Mouse (Mus musculus): ENCODE measurements at regions not wholly inside any gene's neighbourhood (a gene's known extent, or its start where the extent isn't known, plus 50 kb on each side); places are given as distances from the start of the nearest gene placed in this dataset.

- WGBS, result 60% methylated on average over 3 of the region's 3 CpGs
- no peaks in the 10 kb centered on the region for H3K4me1 ChIP-seq (ENCODE audit: control insufficient read depth, insufficient read depth, low read length)
- no peak for TF ChIP-seq CTCF (IDR thresholded peaks at IDR 0.05; ENCODE audit: insufficient read depth, low read length)
- DNase-seq, result no peak
- no peak overlapping the region for H3K4me3 ChIP-seq (replicated peaks; ENCODE audit: extremely low read depth, low read depth, low read length)
Measured at GRCm38 (mm10) chr12:69101965-69102364, 57.0 kb downstream of the Rps29 start.

- DNase-seq, result no peak
- no peak overlapping the region for H3K4me3 ChIP-seq (replicated peaks; ENCODE audit: extremely low read depth, low read depth, low read length)
Measured at GRCm38 (mm10) chr12:69094856-69095255, 64.1 kb downstream of the Rps29 start.

GRCm38 (mm10) chr12:69093073-69093797 is 65.8 kb downstream of the Rps29 start:
- DNase-seq, result no peak
- Histone ChIP-seq H3K4me3 (replicated peaks; ENCODE audit: extremely low read depth, low read depth, low read length) (no peak overlapping the region), H3K4me1 (ENCODE audit: control insufficient read depth, insufficient read depth, low read length) (no peaks in the 10 kb centered on the region)
- 59% methylated on average over 13 of the region's 13 CpGs for WGBS
- TF ChIP-seq CTCF (IDR thresholded peaks at IDR 0.05; ENCODE audit: insufficient read depth, low read length), result no peak
- no peak for TF ChIP-seq POLR2A (IDR thresholded peaks at IDR 0.05; ENCODE audit: borderline replicate concordance, extremely low read depth, low read depth, low read length)

More at GRCm38 (mm10) chr12:69094856-69095255, 64.1 kb downstream of the Rps29 start:
- 84% methylated on average over 8 of the region's 8 CpGs for WGBS
- TF ChIP-seq CTCF (IDR thresholded peaks at IDR 0.05; ENCODE audit: insufficient read depth, low read length) (no peak), POLR2A (IDR thresholded peaks at IDR 0.05; ENCODE audit: borderline replicate concordance, extremely low read depth, low read depth, low read length) (no peak)
- H3K4me1 ChIP-seq (ENCODE audit: control insufficient read depth, insufficient read depth, low read length), result no peaks in the 10 kb centered on the region

GRCm38 (mm10) chr12:69087928-69088609 is 70.9 kb downstream of the Rps29 start:
- DNase-seq, result no peak
- whole genome bisulfite sequencing, result 60% methylated on average over 9 of the region's 9 CpGs
- TF ChIP-seq POLR2A (IDR thresholded peaks at IDR 0.05; ENCODE audit: borderline replicate concordance, extremely low read depth, low read depth, low read length) (no peak), CTCF (IDR thresholded peaks at IDR 0.05; ENCODE audit: insufficient read depth, low read length) (peak; percentile 22; the same call in 1 of the 2 replicates)
- H3K4me1 ChIP-seq (ENCODE audit: control insufficient read depth, insufficient read depth, low read length), result no peaks in the 10 kb centered on the region
- H3K4me3 ChIP-seq (replicated peaks; ENCODE audit: extremely low read depth, low read depth, low read length), result no peak overlapping the region

- WGBS, result 38% methylated on average over 19 of the region's 19 CpGs
- TF ChIP-seq CTCF (IDR thresholded peaks at IDR 0.05; ENCODE audit: insufficient read depth, low read length) (no peak), POLR2A (IDR thresholded peaks at IDR 0.05; ENCODE audit: borderline replicate concordance, extremely low read depth, low read depth, low read length) (no peak)
- no peak for DNase-seq
- no peak overlapping the region for H3K4me3 ChIP-seq (replicated peaks; ENCODE audit: extremely low read depth, low read depth, low read length)
- H3K4me1 ChIP-seq (ENCODE audit: control insufficient read depth, insufficient read depth, low read length), result no peaks in the 10 kb centered on the region
Measured at GRCm38 (mm10) chr12:69085522-69086179, 73.3 kb downstream of the Rps29 start.

- WGBS, result 69% methylated on average over 5 of the region's 5 CpGs
- DNase-seq, result no peak
- no peak for TF ChIP-seq CTCF (IDR thresholded peaks at IDR 0.05; ENCODE audit: insufficient read depth, low read length)
- TF ChIP-seq POLR2A (IDR thresholded peaks at IDR 0.05; ENCODE audit: borderline replicate concordance, extremely low read depth, low read depth, low read length), result no peak
Measured at GRCm38 (mm10) chr12:69084656-69085055, 74.3 kb downstream of the Rps29 start.

GRCm38 (mm10) chr12:69082051-69082450 is 76.9 kb downstream of the Rps29 start:
- TF ChIP-seq POLR2A (IDR thresholded peaks at IDR 0.05; ENCODE audit: borderline replicate concordance, extremely low read depth, low read depth, low read length) (no peak), CTCF (IDR thresholded peaks at IDR 0.05; ENCODE audit: insufficient read depth, low read length) (no peak)
- Histone ChIP-seq H3K4me1 (ENCODE audit: control insufficient read depth, insufficient read depth, low read length) (no peaks in the 10 kb centered on the region), H3K4me3 (replicated peaks; ENCODE audit: extremely low read depth, low read depth, low read length) (no peak overlapping the region)
- 30% methylated on average over 6 of the region's 6 CpGs for WGBS
- DNase-seq, result no peak

More at GRCm38 (mm10) chr12:69084656-69085055, 74.3 kb downstream of the Rps29 start:
- Histone ChIP-seq H3K4me1 (ENCODE audit: control insufficient read depth, insufficient read depth, low read length) (no peaks in the 10 kb centered on the region), H3K4me3 (replicated peaks; ENCODE audit: extremely low read depth, low read depth, low read length) (no peak overlapping the region)

GRCm38 (mm10) chr12:69039553-69039952 is 119.4 kb downstream of the Rps29 start:
- WGBS, result 59% methylated on average over 4 of the region's 4 CpGs
- H3K4me1 ChIP-seq (ENCODE audit: control insufficient read depth, insufficient read depth, low read length), result no peaks in the 10 kb centered on the region
- H3K4me3 ChIP-seq (replicated peaks; ENCODE audit: extremely low read depth, low read depth, low read length), result no peak overlapping the region
- no peak for DNase-seq
- no peak for TF ChIP-seq POLR2A (IDR thresholded peaks at IDR 0.05; ENCODE audit: borderline replicate concordance, extremely low read depth, low read depth, low read length)
- no peak for TF ChIP-seq CTCF (IDR thresholded peaks at IDR 0.05; ENCODE audit: insufficient read depth, low read length)

GRCm38 (mm10) chr12:69023594-69023993 is 135.4 kb downstream of the Rps29 start:
- Histone ChIP-seq H3K4me3 (replicated peaks; ENCODE audit: extremely low read depth, low read depth, low read length) (no peak overlapping the region), H3K4me1 (ENCODE audit: control insufficient read depth, insufficient read depth, low read length) (no peaks in the 10 kb centered on the region)
- TF ChIP-seq POLR2A (IDR thresholded peaks at IDR 0.05; ENCODE audit: borderline replicate concordance, extremely low read depth, low read depth, low read length) (no peak), CTCF (IDR thresholded peaks at IDR 0.05; ENCODE audit: insufficient read depth, low read length) (no peak)
- no peak for DNase-seq
- 31% methylated on average over 17 of the region's 17 CpGs for WGBS
